Mouse (Mus musculus): Measurements from ENCODE around the gene Glcci1.

GRCm38 (mm10) chr6:8495109-8495826, 14.1 kb upstream of the Glcci1 start:
- TF ChIP-seq CTCF (IDR thresholded peaks at IDR 0.05; ENCODE audit: control insufficient read depth, insufficient read depth, insufficient replicate concordance, low read depth, low read length) (no peak), POLR2A (IDR thresholded peaks at IDR 0.05; ENCODE audit: control insufficient read depth, low read depth, low read length) (no peak)

Data from testis, adult 2 months (tissue).